In genomic region chr7:84753361-84753760, GRCm38 (mm10) we compare ENCODE assay signal across 22 mouse cellular contexts.
DNase-seq lines count a peak whose midpoint lies in the region; TF ChIP-seq lines count a peak whose summit lies in the region.
"Had no signal": no experiment of that assay in that cellular context is flagged by ENCODE, and none has a peak within 500 bp of the region (broad histone marks: within the 10 kb centered on the region; RNA-seq: fewer than 3 reads in every experiment).

No protein-coding gene starts in this region.

- intact Hi-C loops in gastrocnemius, adult 2 months (cut with DNase I) = loop anchor here (5.0 kb wide), 1 partner anchor 161 kb away; no protein-coding TSS in a partner anchor
- intact Hi-C loops in gastrocnemius, postnatal 14 days (cut with DNase I; ENCODE audit: low total_unique reads) = no loop called here
- intact Hi-C loops in gastrocnemius, postnatal 36 days (cut with DNase I) = no loop called here

- peaks cover 4% of the 10 kb centered on the region; the same call in 1 of the 2 replicates for H3K4me1 ChIP-seq in testis, adult 2 months (ENCODE audit: control insufficient read depth, insufficient read depth, low read length)
- peaks cover 7% of the 10 kb centered on the region for H3K4me1 ChIP-seq in hindbrain, embryonic 10.5 days (replicated peaks)

- H3K4me3 ChIP-seq in gastrocnemius, adult 2 months = no peak overlapping the region
- peak overlapping the region; percentile 49 for H3K4me3 ChIP-seq in testis, adult 2 months (ENCODE audit: control insufficient read depth, low read depth, low read length)
- no peak overlapping the region for H3K4me3 ChIP-seq in hindbrain, embryonic 10.5 days
- H3K4me3 ChIP-seq: embryonic facial prominence, embryonic 13.5 days; embryonic facial prominence, embryonic 15.5 days; erythroblast, embryonic 14.5 days; forebrain, embryonic 10.5 days; forebrain, embryonic 12.5 days had no signal

- peak overlapping the region; percentile 21; the same call in 1 of the 2 replicates for H3K27ac ChIP-seq in gastrocnemius, adult 2 months
- H3K27ac ChIP-seq in testis, adult 2 months (ENCODE audit: control insufficient read depth, insufficient read depth, low read depth, low read length) = no peak overlapping the region
- H3K27ac ChIP-seq in hindbrain, embryonic 10.5 days = no peak overlapping the region
- H3K27ac ChIP-seq: embryonic facial prominence, embryonic 13.5 days; embryonic facial prominence, embryonic 15.5 days; forebrain, embryonic 10.5 days; forebrain, embryonic 12.5 days had no signal

- no peak for TF ChIP-seq POLR2A in testis, adult 2 months (IDR thresholded peaks at IDR 0.05; ENCODE audit: control insufficient read depth, low read depth, low read length)

- no peaks in the 10 kb centered on the region for H3K36me3 ChIP-seq in testis, adult 2 months (ENCODE audit: control insufficient read depth, insufficient read depth, low read length)
- no peaks in the 10 kb centered on the region for H3K36me3 ChIP-seq in hindbrain, embryonic 10.5 days
- H3K36me3 ChIP-seq: embryonic facial prominence, embryonic 13.5 days; embryonic facial prominence, embryonic 15.5 days; forebrain, embryonic 10.5 days; forebrain, embryonic 12.5 days had no signal

- DNase-seq in gastrocnemius, adult 2 months = peak; percentile 51
- no peak for DNase-seq in gastrocnemius, postnatal 14 days
- peak; percentile 25 for DNase-seq in gastrocnemius, postnatal 25 days
- DNase-seq in gastrocnemius, postnatal 36 days = no peak
- no peak for DNase-seq in testis, postnatal 10 days (ENCODE audit: low spot score)
- no peak for DNase-seq in hindbrain, embryonic 10.5 days (ENCODE audit: low spot score)
- DNase-seq: adrenal gland, adult 2 months; adrenal gland, postnatal 10 days; adrenal gland, postnatal 25 days; cerebellum, adult 11 months; cerebellum, adult 18-20 months; cerebellum, adult 8-10 months; cerebellum, adult 9-11 months; cerebellum, postnatal 14 days; cerebellum, postnatal 36 days; embryo, embryonic 11 days had no signal

- WGBS in hindbrain, embryonic 10.5 days = 82% methylated on average over 1 of the region's 1 CpGs

- TF ChIP-seq CTCF in gastrocnemius, adult 2 months (IDR thresholded peaks at IDR 0.05) = no peak
- no peak for TF ChIP-seq CTCF in testis, adult 2 months (IDR thresholded peaks at IDR 0.05; ENCODE audit: control insufficient read depth, insufficient read depth, insufficient replicate concordance, low read depth, low read length)

- no peaks in the 10 kb centered on the region for H3K27me3 ChIP-seq in testis, adult 2 months (ENCODE audit: control insufficient read depth, insufficient read depth, low read length)
- 0 out of 2 replicates have a peak, but pooled peaks cover 3% of the 10 kb centered on the region for H3K27me3 ChIP-seq in hindbrain, embryonic 10.5 days (ENCODE audit: insufficient read depth, poor library complexity, severe bottlenecking)
- H3K27me3 ChIP-seq: embryonic facial prominence, embryonic 13.5 days; embryonic facial prominence, embryonic 15.5 days; forebrain, embryonic 12.5 days had no signal

- H3K9me3 ChIP-seq in hindbrain, embryonic 10.5 days = no peaks in the 10 kb centered on the region
- H3K9me3 ChIP-seq: embryonic facial prominence, embryonic 13.5 days; embryonic facial prominence, embryonic 15.5 days; forebrain, embryonic 10.5 days; forebrain, embryonic 12.5 days had no signal

Comparison
In these comparisons a context has a peak if more than half of its experiments do, and no peak if none do; other contexts are left out.
1. DNase-seq: peak in gastrocnemius, adult 2 months (single experiment) and gastrocnemius, postnatal 25 days (single experiment); none in gastrocnemius, postnatal 14 days (single experiment), gastrocnemius, postnatal 36 days (0 of 2), testis, postnatal 10 days (single experiment) and hindbrain, embryonic 10.5 days (single experiment).